9 mouse cellular contexts compared by ENCODE assay signal in the genomic region with DNA sequence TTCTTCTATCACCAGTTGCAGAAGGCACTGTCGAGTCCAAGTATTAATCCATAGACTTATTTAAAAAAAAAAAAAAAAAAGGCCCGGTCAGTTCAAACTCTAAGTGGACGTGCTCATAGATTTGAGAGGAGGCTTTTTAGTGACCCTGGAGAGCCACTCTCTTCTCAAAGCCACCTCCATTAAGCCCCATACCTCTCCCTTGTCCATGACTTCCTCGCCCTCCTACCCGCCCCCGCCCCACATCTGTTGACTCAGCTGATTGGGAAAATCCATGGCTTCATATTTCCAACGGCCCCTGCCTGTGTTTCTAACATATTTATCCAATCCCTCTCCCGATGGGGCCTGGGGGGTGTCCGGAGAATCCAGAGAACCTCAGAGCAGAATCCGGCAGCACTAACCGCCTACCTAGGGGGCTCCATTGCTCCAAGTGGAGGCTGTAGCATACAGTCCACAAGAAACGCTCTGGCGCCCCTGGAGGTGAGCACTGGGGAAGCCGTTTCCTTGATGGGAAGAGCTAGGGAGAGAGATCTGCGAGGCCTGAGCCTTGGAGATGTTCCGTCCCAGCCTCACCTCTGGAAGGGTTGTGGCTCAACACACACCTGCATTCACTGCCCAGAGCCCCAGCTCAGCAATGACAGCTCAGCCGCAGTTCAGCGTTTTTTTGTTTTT.
A peak's percentile ranks its signal among the peaks of the same experiment; 100 is the strongest.
DNase-seq lines count a peak whose midpoint lies in the region; ATAC-seq and TF ChIP-seq lines count a peak whose summit lies in the region.
"Had no signal": no experiment of that assay in that cellular context is flagged by ENCODE, and none has a peak within 500 bp of the region (broad histone marks: within the 10 kb centered on the region; RNA-seq: fewer than 3 reads in every experiment).

No protein-coding gene starts in this region.

- peak; percentile 59 to 85 for DNase-seq in adrenal gland, adult (ENCODE audit: inconsistent age in 2 of 2, low spot score in 1 of 2)
- DNase-seq in adrenal gland, adult 8-10 months = no peak
- peak; percentile 46 to 49 for DNase-seq in cerebellum, adult 2 months
- peak; percentile 50 to 69 for DNase-seq in frontal cortex, postnatal 10 days (ENCODE audit: low spot score in 2 of 2)
- peak; percentile 82 for DNase-seq in hindbrain, embryonic 10.5 days (ENCODE audit: low spot score)
- peak; percentile 51 to 52 for DNase-seq in layer of hippocampus, postnatal 14 days (ENCODE audit: low spot score in 2 of 2)
- peak; percentile 61 for DNase-seq in right cerebral cortex, postnatal 25 days

- H3K27me3 ChIP-seq in cerebellum, adult 2 months (ENCODE audit: control insufficient read depth, insufficient read depth, low read length) = no peaks in the 10 kb centered on the region
- H3K27me3 ChIP-seq in hindbrain, embryonic 10.5 days (ENCODE audit: insufficient read depth, poor library complexity, severe bottlenecking) = peaks cover 40% of the 10 kb centered on the region

- H3K27ac ChIP-seq in cerebellum, adult 2 months (ENCODE audit: insufficient read depth, low read length) = no peak overlapping the region
- peak overlapping the region; percentile 35 for H3K27ac ChIP-seq in hindbrain, embryonic 10.5 days
- H3K27ac ChIP-seq: macrophage had no signal

- TF ChIP-seq POLR2A in cerebellum, adult 2 months (IDR thresholded peaks at IDR 0.05; ENCODE audit: borderline replicate concordance, insufficient read depth, low read length) = no peak

- no peak overlapping the region for H3K4me3 ChIP-seq in cerebellum, adult 2 months (replicated peaks; ENCODE audit: insufficient read depth, low read depth, low read length)
- no peak overlapping the region for H3K4me3 ChIP-seq in hindbrain, embryonic 10.5 days

- H3K4me1 ChIP-seq in cerebellum, adult 2 months (ENCODE audit: control insufficient read depth, insufficient read depth, low read length) = no peaks in the 10 kb centered on the region
- peaks cover 44% of the 10 kb centered on the region for H3K4me1 ChIP-seq in hindbrain, embryonic 10.5 days (replicated peaks)

- no peaks in the 10 kb centered on the region for H3K36me3 ChIP-seq in hindbrain, embryonic 10.5 days

- peak; percentile 95 for ATAC-seq in megakaryocyte progenitor cell, adult 5-6 weeks (replicated peaks; ENCODE audit: poor library complexity)

- H3K9me3 ChIP-seq in hindbrain, embryonic 10.5 days = no peaks in the 10 kb centered on the region

- peak; percentile 55; the same call in 1 of the 2 replicates for TF ChIP-seq CTCF in cerebellum, adult 2 months (IDR thresholded peaks at IDR 0.05; ENCODE audit: borderline replicate concordance, insufficient read depth, low read depth, low read length)

- WGBS in cerebellum, adult 2 months = 34% methylated on average over 18 of the region's 18 CpGs
- WGBS in hindbrain, embryonic 10.5 days = 30% methylated on average over 18 of the region's 18 CpGs
